Mouse (Mus musculus) kidney, adult 18-20 months (tissue): ENCODE results near the gene Olfr646.

Experiments
- DNase-seq: peaks from one replicate; pipeline ENCODE4 v3.0.0; 2021

The Olfr646 gene

GRCm38 (mm10) chr7:104104757-104104972, at the start of gene Olfr646:
TSS of gene Olfr646 (plus strand) at chr7:104104873.
- no peak for DNase-seq

- no peak for DNase-seq
Measured at GRCm38 (mm10) chr7:104059215-104059614, 45.5 kb upstream of the Olfr646 start.

- DNase-seq: no peak
Measured at GRCm38 (mm10) chr7:104061345-104061744, 43.3 kb upstream of the Olfr646 start, which contains the start of gene 4930516K23Rik. TSS of gene 4930516K23Rik (minus strand) at chr7:104061445.

- no peak for DNase-seq
Measured at GRCm38 (mm10) chr7:104071769-104072168, 32.9 kb upstream of the Olfr646 start, which contains the start of gene Olfr644. TSS of gene Olfr644 (minus strand) at chr7:104071869.

GRCm38 (mm10) chr7:104085365-104085764, 19.3 kb upstream of the Olfr646 start, which contains the start of gene Olfr645:
TSS of gene Olfr645 (minus strand) at chr7:104085465.
- no peak for DNase-seq

GRCm38 (mm10) chr7:104103913-104104756, 538 bp upstream of the Olfr646 start:
- DNase-seq: no peak

- no peak for DNase-seq
Measured at GRCm38 (mm10) chr7:104129726-104130125, 25.1 kb downstream of the Olfr646 start, which contains the start of gene Ubqln5. TSS of gene Ubqln5 (minus strand) at chr7:104129826.

GRCm38 (mm10) chr7:104137305-104137704, 32.6 kb downstream of the Olfr646 start, which contains the start of gene Olfr643:
TSS of gene Olfr643 (minus strand) at chr7:104137405.
- no peak for DNase-seq

GRCm38 (mm10) chr7:104143179-104143578, 38.5 kb downstream of the Olfr646 start, which contains the start of gene Ubqln3:
TSS of gene Ubqln3 (minus strand) at chr7:104143279.
- DNase-seq: no peak

GRCm38 (mm10) chr7:104150456-104150855, 45.8 kb downstream of the Olfr646 start, which contains the start of gene Ubqlnl:
TSS of gene Ubqlnl (minus strand) at chr7:104150556.
- no peak for DNase-seq
